Mouse (Mus musculus) heart, postnatal 0 days (tissue): ENCODE data around the gene Slc2a8.

Source experiments
- CTCF ChIP-seq: IDR thresholded peaks from 2 replicates; pipeline ENCODE4 v1.5.1; 2016; ENCODE audit warnings: antibody characterized with exemption, control low read depth, low read depth
- EP300 ChIP-seq: IDR thresholded peaks from 2 replicates; pipeline ENCODE4 v1.6.1; 2016; ENCODE audit warnings: antibody characterized with exemption, low read depth

DNA sequence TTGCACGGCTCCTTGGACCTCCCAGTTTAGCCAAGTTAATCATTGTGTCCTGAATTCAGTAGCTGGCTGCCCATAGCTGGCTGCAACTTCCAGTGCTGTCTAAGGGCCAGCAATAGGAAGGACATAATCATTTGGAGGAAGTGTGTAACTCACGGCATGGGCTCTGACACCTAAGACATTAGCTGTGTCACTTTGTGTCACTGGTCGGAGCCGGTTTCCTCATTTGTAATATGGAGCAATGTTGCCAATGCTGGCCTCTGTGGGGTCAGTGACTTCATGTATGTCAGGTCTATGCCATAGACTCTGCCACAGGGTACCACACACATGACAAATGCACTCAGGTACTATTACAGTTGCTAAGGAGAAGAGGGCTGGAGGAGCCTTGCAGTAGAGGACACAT, 21.6 kb downstream of the Slc2a8 start:
- TF ChIP-seq EP300 (no peak), CTCF (no peak)
